Mouse (Mus musculus) embryonic fibroblast, embryonic 13.5 days (primary cell): Measurements from ENCODE around the gene Wfdc8.

ENCODE experiments used
- CTCF ChIP-seq: IDR thresholded peaks from 2 replicates; pipeline ENCODE4 v1.5.1; 2011; ENCODE audit warnings: mild to moderate bottlenecking, control low read depth, low read length, moderate library complexity, borderline replicate concordance; ENCODE audit not compliant: insufficient read depth
- POLR2A ChIP-seq: IDR thresholded peaks from 2 replicates; pipeline ENCODE4 v1.6.1; 2011; ENCODE audit warnings: low read depth, mild to moderate bottlenecking, control low read depth, low read length, moderate library complexity

DNA sequence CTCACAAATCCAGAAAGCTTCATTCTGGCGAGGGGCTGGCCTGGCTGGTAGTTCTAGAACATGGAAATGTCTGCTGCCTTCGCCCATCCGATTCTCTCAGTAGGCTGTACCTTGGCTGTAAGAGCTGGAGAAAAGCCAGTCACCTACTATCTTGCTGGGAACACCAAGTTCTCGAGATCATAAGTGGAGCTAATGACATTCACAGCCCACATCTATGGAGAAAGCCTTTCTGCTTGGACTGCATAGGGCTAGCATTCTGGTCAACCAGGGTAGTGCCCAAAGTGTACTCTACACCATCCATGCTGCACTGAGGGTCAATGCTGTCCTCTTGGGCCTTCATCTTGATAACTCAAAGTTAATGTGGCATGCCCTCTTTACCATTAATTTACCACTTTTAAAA is 19.9 kb downstream of the Wfdc8 start, which contains the start of gene Eppin:
- no peak for TF ChIP-seq CTCF
- no peak for TF ChIP-seq POLR2A
